Mouse (Mus musculus) thymus, adult 2 months (tissue): Measurements from ENCODE around the gene Kdm4a. TPM values are rescaled to one million over a fixed set of nuclear protein-coding genes. Genes with fewer than 3 reads are reported as not detected.
A peak's percentile ranks its signal among the peaks of the same experiment; 100 is the strongest.

Experiments
- DNase-seq: peaks from one replicate; pipeline ENCODE4 v3.0.0; 2021
- H3K27ac ChIP-seq: fragments of 200-500 bp; 2 replicates; pipeline ENCODE4 v1.5.1; 2012; ENCODE audit warnings: low read length, control low read depth; ENCODE audit not compliant: control insufficient read depth, insufficient read depth
- H3K27me3 ChIP-seq: fragments of 200-500 bp; 2 replicates; pipeline ENCODE4 v1.6.1; 2012; ENCODE audit warnings: mild to moderate bottlenecking, low read length, moderate library complexity, mixed read lengths; ENCODE audit not compliant: control insufficient read depth, insufficient read depth
- H3K36me3 ChIP-seq: fragments of 200-500 bp; 2 replicates; pipeline ENCODE4 v1.6.1; 2012; ENCODE audit warnings: mild to moderate bottlenecking, low read length, moderate library complexity; ENCODE audit not compliant: control insufficient read depth, insufficient read depth
- H3K4me1 ChIP-seq: fragments of 200-500 bp; replicated peaks from 2 replicates; pipeline ENCODE4 v1.6.1; 2012; ENCODE audit warnings: low read length; ENCODE audit not compliant: control insufficient read depth, insufficient read depth
- H3K4me3 ChIP-seq: fragments of 200-500 bp; 2 replicates; pipeline ENCODE4 v1.5.1; 2012; ENCODE audit warnings: mild to moderate bottlenecking, low read length, control low read depth, moderate library complexity; ENCODE audit not compliant: control insufficient read depth, insufficient read depth
- CTCF ChIP-seq: fragments of 200-500 bp; IDR thresholded peaks from 2 replicates; pipeline ENCODE4 v1.5.1; 2012; ENCODE audit warnings: mild to moderate bottlenecking, control low read depth, low read length, moderate library complexity, borderline replicate concordance; ENCODE audit not compliant: control insufficient read depth, poor library complexity, insufficient read depth; ENCODE audit errors: extremely low read depth
- POLR2A ChIP-seq: fragments of 200-500 bp; IDR thresholded peaks from 2 replicates; pipeline ENCODE4 v1.6.1; 2012; ENCODE audit warnings: mild to moderate bottlenecking, low read length, control low read depth, moderate library complexity; ENCODE audit not compliant: control insufficient read depth, poor library complexity, insufficient read depth; ENCODE audit errors: extremely low read depth
- WGBS: fragments of 180-500 bp; shearing (Covaris S2); methylation state at CpG from one replicate; pipeline ENCODE4 v1.1.7; 2018; 5-methylcytosine and 5-hydroxymethylcytosine counted together
- polyA plus RNA-seq: library from polyadenylated mRNA; depleted of rRNA; stranded (reverse); fragments of >200 nt; gene quantifications from 2 replicates; pipeline ENCODE4 v1.2.3, GENCODE M21; 2012; rRNA removed

The Kdm4a gene
- 63.9 and 69.2 TPM in 2 replicates for polyA plus RNA-seq

GRCm38 (mm10) chr4:118179467-118180300 is at the start of gene Kdm4a:
Gene Kdm4a (minus strand): TSS chr4:118180043.
- under 1% methylated on average over 38 of the region's 38 CpGs for WGBS
- TF ChIP-seq CTCF (peak; percentile 48; the same call in 1 of the 2 replicates), POLR2A (peak; percentile 58)
- Histone ChIP-seq H3K4me1 (peaks cover 7% of the 10 kb centered on the region), H3K27me3 (no peaks in the 10 kb centered on the region), H3K4me3 (peak within 1 kb of the TSS; percentile 96), H3K27ac (peak within 1 kb of the TSS; percentile 95), H3K36me3 (peaks cover 25% of the 10 kb centered on the region)
- DNase-seq: peak; percentile 91

- no peak for DNase-seq
- WGBS: 66% methylated on average over 6 of the region's 6 CpGs
- Histone ChIP-seq H3K27me3 (no peaks in the 10 kb centered on the region), H3K4me3 (no peak overlapping the region), H3K27ac (no peak overlapping the region), H3K36me3 (peaks cover 19% of the 10 kb centered on the region), H3K4me1 (no peaks in the 10 kb centered on the region)
- TF ChIP-seq CTCF: no peak
- TF ChIP-seq POLR2A: no peak
Measured at GRCm38 (mm10) chr4:118229035-118229770, 49.4 kb upstream of the Kdm4a start.

- Histone ChIP-seq H3K36me3 (peaks cover 31% of the 10 kb centered on the region), H3K4me3 (no peak overlapping the region), H3K27me3 (no peaks in the 10 kb centered on the region), H3K27ac (no peak overlapping the region), H3K4me1 (no peaks in the 10 kb centered on the region)
- TF ChIP-seq POLR2A: no peak
- TF ChIP-seq CTCF: no peak
- WGBS: 96% methylated on average over 12 of the region's 12 CpGs
- no peak for DNase-seq
Measured at GRCm38 (mm10) chr4:118227398-118227797, 47.6 kb upstream of the Kdm4a start.

GRCm38 (mm10) chr4:118221261-118221660 is 41.4 kb upstream of the Kdm4a start:
- H3K27me3 ChIP-seq: no peaks in the 10 kb centered on the region

GRCm38 (mm10) chr4:118220756-118221155 is 40.9 kb upstream of the Kdm4a start:
- Histone ChIP-seq H3K36me3 (peaks cover 41% of the 10 kb centered on the region), H3K4me1 (no peaks in the 10 kb centered on the region), H3K27ac (no peak overlapping the region), H3K4me3 (no peak overlapping the region), H3K27me3 (no peaks in the 10 kb centered on the region)
- 92% methylated on average over 9 of the region's 9 CpGs for WGBS
- TF ChIP-seq POLR2A (no peak), CTCF (no peak)
- DNase-seq: no peak

More at GRCm38 (mm10) chr4:118221261-118221660, 41.4 kb upstream of the Kdm4a start:
- Histone ChIP-seq H3K36me3 (peaks cover 44% of the 10 kb centered on the region), H3K4me3 (no peak overlapping the region), H3K27ac (no peak overlapping the region), H3K4me1 (no peaks in the 10 kb centered on the region)
- no peak for DNase-seq
- 68% methylated on average over 7 of the region's 7 CpGs for WGBS
- no peak for TF ChIP-seq CTCF
- TF ChIP-seq POLR2A: no peak

- Histone ChIP-seq H3K4me1 (no peaks in the 10 kb centered on the region), H3K27me3 (no peaks in the 10 kb centered on the region), H3K36me3 (peaks cover 32% of the 10 kb centered on the region), H3K27ac (no peak overlapping the region), H3K4me3 (no peak overlapping the region)
- TF ChIP-seq CTCF: no peak
- 96% methylated on average over 6 of the region's 6 CpGs for WGBS
- no peak for DNase-seq
Measured at GRCm38 (mm10) chr4:118219487-118219886, 39.6 kb upstream of the Kdm4a start.
